Mouse (Mus musculus) G1E (cell line): ENCODE data around the gene Rnf187. TPM values are rescaled to one million over a fixed set of nuclear protein-coding genes. Genes with fewer than 3 reads are reported as not detected.

Experiments used
- ATAC-seq: 2 replicates; pipeline ENCODE4 v1.8.0; 2016; ENCODE audit warnings: mild to moderate bottlenecking; ENCODE audit not compliant: insufficient number of reproducible peaks, poor library complexity, low FRiP score, severe bottlenecking; ENCODE audit errors: extremely low read depth
- DNase-seq: peaks from one replicate; pipeline ENCODE4 v3.0.0; 2012; ENCODE audit warnings: low spot score
- H3K27me3 ChIP-seq: 2 replicates; pipeline ENCODE4 v1.6.1; 2012; ENCODE audit warnings: mild to moderate bottlenecking, low read length, inconsistent platforms; ENCODE audit not compliant: insufficient read depth
- H3K36me3 ChIP-seq: replicated peaks from 2 replicates; pipeline ENCODE3; 2012; ENCODE audit warnings: mild to moderate bottlenecking, inconsistent platforms
- H3K4me1 ChIP-seq: 2 replicates; pipeline ENCODE4 v1.6.1; 2012; ENCODE audit warnings: low read depth, low read length, inconsistent platforms, mixed read lengths; ENCODE audit not compliant: insufficient read depth
- H3K4me3 ChIP-seq: 2 replicates; pipeline ENCODE4 v1.5.1; 2012; ENCODE audit warnings: low read depth, mild to moderate bottlenecking, inconsistent platforms, low read length, moderate library complexity, mixed read lengths
- H3K9me3 ChIP-seq: replicated peaks from 2 replicates; pipeline ENCODE4 v1.6.1; 2012; ENCODE audit warnings: inconsistent platforms
- CTCF ChIP-seq: IDR thresholded peaks from 2 replicates; pipeline ENCODE4 v1.5.1; 2012; ENCODE audit warnings: low read depth, low read length, inconsistent platforms, mixed read lengths
- GATA1 ChIP-seq: IDR thresholded peaks from 2 replicates; pipeline ENCODE4 v1.6.1; 2012; ENCODE audit warnings: borderline replicate concordance, low read length, inconsistent platforms, mixed read lengths
- GATA2 ChIP-seq: IDR thresholded peaks from 2 replicates; pipeline ENCODE4 v1.6.1; 2012; ENCODE audit warnings: low read depth, low read length, inconsistent platforms, borderline replicate concordance
- POLR2AphosphoS5 ChIP-seq: IDR thresholded peaks from 2 replicates; pipeline ENCODE4 v1.6.1; 2012; ENCODE audit warnings: low read depth, low read length, inconsistent platforms; ENCODE audit not compliant: insufficient replicate concordance
- TAL1 ChIP-seq: conservative IDR thresholded peaks from 2 replicates; pipeline ENCODE4 v1.6.1; 2012; ENCODE audit warnings: low read depth, low read length, inconsistent platforms, mixed read lengths
- polyA plus RNA-seq: library from polyadenylated mRNA; stranded (reverse); fragments of >175 nt; gene quantifications from 2 replicates; pipeline ENCODE4 v1.2.3, GENCODE M21; 2012
- total RNA-seq, 2 experiments: library from RNA; stranded (forward) in 1 of 2; stranded (reverse) in 1 of 2; fragments of 200-1000 nt in 1 of 2; fragments of >200 nt in 1 of 2; fragmentation: Nextera tagmentation in 1 of 2; gene quantifications; 2 replicates each; pipeline ENCODE4 v1.2.3; 2014 to 2017

Gene Rnf187
- total and polyA plus RNA-seq, 3 experiments, result 55.7 to 225 (median 72.8) TPM

GRCm38 (mm10) chr11:58922420-58922819 lies 16.3 kb downstream of the Rnf187 start:
- peaks cover 3% of the 10 kb centered on the region; the same call in 1 of the 2 replicates for H3K4me1 ChIP-seq
- no peaks in the 10 kb centered on the region for H3K9me3 ChIP-seq
- no peaks in the 10 kb centered on the region for H3K36me3 ChIP-seq
- peaks cover 64% of the 10 kb centered on the region for H3K27me3 ChIP-seq
- H3K4me3 ChIP-seq, result no peak overlapping the region
- ATAC-seq (no peak), DNase-seq (no peak)
- no peak for TF ChIP-seq POLR2AphosphoS5
- no peak for TF ChIP-seq GATA1
- no peak for TF ChIP-seq CTCF
- no peak for TF ChIP-seq GATA2
- TF ChIP-seq TAL1, result no peak

DNA sequence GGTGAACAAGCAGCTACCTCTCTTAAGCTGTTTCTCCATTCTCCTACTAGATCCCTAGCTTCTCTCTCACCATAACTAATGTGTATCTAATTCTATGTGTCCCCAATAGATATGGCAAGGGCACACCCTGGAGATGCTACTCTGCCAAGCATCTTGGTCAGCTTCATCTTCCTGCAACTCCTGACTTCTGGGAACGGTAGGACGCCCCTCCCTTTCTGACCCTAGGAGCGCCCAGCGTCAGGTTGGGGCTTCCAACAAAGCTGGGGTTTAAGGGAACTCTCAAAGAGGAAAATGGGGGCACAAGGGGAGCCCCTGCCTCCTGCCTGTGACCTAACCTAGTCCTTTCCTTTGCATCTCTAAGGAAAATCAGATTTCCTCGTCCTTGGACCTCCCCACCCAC lies 20.0 kb downstream of the Rnf187 start:
- H3K4me1 ChIP-seq, result peaks cover 18% of the 10 kb centered on the region
- ATAC-seq (no peak), DNase-seq (no peak)
- no peak overlapping the region for H3K4me3 ChIP-seq
- no peaks in the 10 kb centered on the region for H3K9me3 ChIP-seq
- no peak for TF ChIP-seq GATA1
- no peak for TF ChIP-seq GATA2
- TF ChIP-seq POLR2AphosphoS5, result no peak
- no peak for TF ChIP-seq TAL1
- no peak for TF ChIP-seq CTCF
- H3K27me3 ChIP-seq, result peaks cover 58% of the 10 kb centered on the region
- no peaks in the 10 kb centered on the region for H3K36me3 ChIP-seq

GRCm38 (mm10) chr11:58917745-58918366 lies 20.9 kb downstream of the Rnf187 start, which contains the start of gene Btnl10:
TSS of gene Btnl10 (plus strand) at chr11:58917908.
- no peak for DNase-seq

GRCm38 (mm10) chr11:58916879-58917744 lies 21.6 kb downstream of the Rnf187 start:
- H3K4me3 ChIP-seq, result no peak overlapping the region
- TF ChIP-seq POLR2AphosphoS5 (no peak), GATA2 (no peak), GATA1 (no peak), TAL1 (no peak), CTCF (no peak)
- peak; percentile 20 for DNase-seq
- H3K36me3 ChIP-seq, result no peaks in the 10 kb centered on the region
- H3K4me1 ChIP-seq, result peaks cover 25% of the 10 kb centered on the region
- H3K9me3 ChIP-seq, result no peaks in the 10 kb centered on the region
- no peak for ATAC-seq
- H3K27me3 ChIP-seq, result peaks cover 42% of the 10 kb centered on the region

More at GRCm38 (mm10) chr11:58917745-58918366, 20.9 kb downstream of the Rnf187 start, which contains the start of gene Btnl10:
- no peaks in the 10 kb centered on the region for H3K9me3 ChIP-seq
- H3K4me1 ChIP-seq, result peaks cover 25% of the 10 kb centered on the region
- H3K27me3 ChIP-seq, result peaks cover 49% of the 10 kb centered on the region
- H3K4me3 ChIP-seq, result no peak within 1 kb of the TSS
- TF ChIP-seq CTCF, result no peak
- TF ChIP-seq TAL1, result no peak
- TF ChIP-seq GATA2, result no peak
- TF ChIP-seq POLR2AphosphoS5, result no peak
- no peak for TF ChIP-seq GATA1
- no peak for ATAC-seq
- H3K36me3 ChIP-seq, result no peaks in the 10 kb centered on the region

GRCm38 (mm10) chr11:58914461-58915028 lies 24.2 kb downstream of the Rnf187 start:
- H3K9me3 ChIP-seq, result no peaks in the 10 kb centered on the region
- H3K27me3 ChIP-seq, result peaks cover 24% of the 10 kb centered on the region
- H3K36me3 ChIP-seq, result no peaks in the 10 kb centered on the region
- ATAC-seq, result no peak
- peaks cover 24% of the 10 kb centered on the region for H3K4me1 ChIP-seq
- peak overlapping the region; percentile 61; the same call in 1 of the 2 replicates for H3K4me3 ChIP-seq
- no peak for DNase-seq
- TF ChIP-seq GATA2 (no peak), GATA1 (no peak), TAL1 (no peak), POLR2AphosphoS5 (no peak), CTCF (peak; percentile 50; the same call in 1 of the 2 replicates)

GRCm38 (mm10) chr11:58913776-58914175 lies 24.9 kb downstream of the Rnf187 start:
- no peaks in the 10 kb centered on the region for H3K9me3 ChIP-seq
- peaks cover 23% of the 10 kb centered on the region for H3K4me1 ChIP-seq
- peaks cover 17% of the 10 kb centered on the region for H3K27me3 ChIP-seq
- ATAC-seq (no peak), DNase-seq (no peak)
- no peak overlapping the region; the same call in 1 of the 2 replicates for H3K4me3 ChIP-seq
- no peaks in the 10 kb centered on the region for H3K36me3 ChIP-seq
- no peak for TF ChIP-seq CTCF
- TF ChIP-seq GATA2, result no peak
- no peak for TF ChIP-seq GATA1
- TF ChIP-seq TAL1, result no peak
- TF ChIP-seq POLR2AphosphoS5, result no peak
